Mouse (Mus musculus) lung, adult 2 months (tissue): ENCODE data around the gene Apoe. TPM values are rescaled to one million over a fixed set of nuclear protein-coding genes. Genes with fewer than 3 reads are reported as not detected.
A peak's percentile ranks its signal among the peaks of the same experiment; 100 is the strongest.

Experiments
- DNase-seq: peaks from one replicate; pipeline ENCODE4 v3.0.0; 2022
- H3K4me1 ChIP-seq: fragments of 200-500 bp; 2 replicates; pipeline ENCODE4 v1.6.1; 2011; ENCODE audit warnings: low read length; ENCODE audit not compliant: control insufficient read depth, insufficient read depth
- H3K4me3 ChIP-seq: fragments of 200-500 bp; replicated peaks from 2 replicates; pipeline ENCODE3; 2011; ENCODE audit warnings: low read depth, mild to moderate bottlenecking, control low read depth, low read length; ENCODE audit errors: extremely low read depth
- CTCF ChIP-seq: fragments of 200-500 bp; IDR thresholded peaks from 2 replicates; pipeline ENCODE4 v1.5.1; 2011; ENCODE audit warnings: mild to moderate bottlenecking, low read length, control low read depth; ENCODE audit not compliant: insufficient read depth
- POLR2A ChIP-seq: fragments of 200-500 bp; IDR thresholded peaks from 2 replicates; pipeline ENCODE4 v1.6.1; 2011; ENCODE audit warnings: low read depth, mild to moderate bottlenecking, control low read depth, low read length, borderline replicate concordance; ENCODE audit errors: extremely low read depth
- WGBS: fragments of 180-500 bp; shearing (Covaris S2); methylation state at CpG from one replicate; pipeline ENCODE4 v1.1.7; 2018; 5-methylcytosine and 5-hydroxymethylcytosine counted together
- polyA plus RNA-seq: library from polyadenylated mRNA; depleted of rRNA; stranded (reverse); fragments of >200 nt; gene quantifications from 2 replicates; pipeline ENCODE4 v1.2.3, GENCODE M21; 2012

Apoe gene
- polyA plus RNA-seq, 1 experiment, result 815 TPM

DNA sequence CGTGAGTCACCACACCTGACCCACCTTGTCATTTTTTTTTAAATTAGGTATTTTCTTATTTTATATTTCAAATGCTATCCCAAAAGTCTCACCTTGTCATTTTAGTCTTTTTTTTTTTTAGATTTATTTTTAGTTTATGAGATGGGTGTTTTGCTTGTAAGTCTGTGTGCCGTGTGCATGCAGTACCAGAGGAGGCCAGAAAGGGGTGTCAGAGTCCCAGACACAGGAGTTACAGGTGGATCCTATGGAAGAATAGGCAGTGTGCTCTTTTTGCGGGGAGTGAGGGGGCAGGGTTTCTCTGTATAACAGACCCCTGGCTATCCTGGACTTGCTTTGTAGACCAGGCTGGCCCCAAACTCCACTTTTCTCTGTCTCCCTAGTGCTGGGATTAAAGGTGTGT, 39.8 kb upstream of the Apoe start:
- peaks cover 6% of the 10 kb centered on the region for H3K4me1 ChIP-seq
- H3K4me3 ChIP-seq, result no peak overlapping the region
- DNase-seq, result no peak
- 83% methylated on average over 3 of the region's 3 CpGs for WGBS
- TF ChIP-seq POLR2A (no peak), CTCF (peak; percentile 44; the same call in 1 of the 2 replicates)

DNA sequence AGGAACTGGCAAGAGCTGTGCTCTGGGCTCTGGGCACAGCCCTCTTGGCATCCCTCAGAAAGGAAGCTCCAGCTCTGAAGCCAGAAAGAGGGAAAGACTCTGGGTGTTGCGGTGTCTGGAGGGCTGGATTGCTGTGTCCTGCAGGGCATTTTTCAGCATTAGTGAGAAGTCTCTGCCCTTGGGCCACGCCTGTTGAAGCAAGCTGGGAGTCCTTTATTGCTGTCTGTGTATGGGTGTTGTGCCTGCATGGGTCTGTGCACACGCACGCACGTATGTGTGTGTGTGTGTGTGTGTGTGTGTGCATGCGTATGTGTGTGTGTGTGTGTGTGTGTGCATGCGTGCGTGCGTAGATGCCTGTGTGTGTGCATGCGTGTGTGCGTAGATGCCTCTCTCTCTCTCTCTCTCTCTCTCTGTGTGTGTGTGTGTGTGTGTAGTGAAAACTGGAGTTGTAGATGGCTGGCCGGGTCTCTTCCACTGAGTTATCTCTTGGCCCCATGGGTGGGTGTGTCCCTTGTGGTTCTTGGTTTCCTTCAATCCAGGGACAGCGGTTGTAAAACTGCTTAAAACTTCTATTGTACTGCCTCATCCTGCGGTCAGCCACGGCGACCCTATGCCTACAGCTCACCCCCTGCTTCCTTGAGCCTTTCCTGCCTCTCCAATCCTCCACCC, 37.5 kb upstream of the Apoe start:
- H3K4me1 ChIP-seq, result peaks cover 3% of the 10 kb centered on the region; the same call in 1 of the 2 replicates
- no peak for DNase-seq
- no peak for TF ChIP-seq CTCF
- no peak for TF ChIP-seq POLR2A
- no peak overlapping the region for H3K4me3 ChIP-seq
- WGBS, result 65% methylated on average over 16 of the region's 16 CpGs

DNA sequence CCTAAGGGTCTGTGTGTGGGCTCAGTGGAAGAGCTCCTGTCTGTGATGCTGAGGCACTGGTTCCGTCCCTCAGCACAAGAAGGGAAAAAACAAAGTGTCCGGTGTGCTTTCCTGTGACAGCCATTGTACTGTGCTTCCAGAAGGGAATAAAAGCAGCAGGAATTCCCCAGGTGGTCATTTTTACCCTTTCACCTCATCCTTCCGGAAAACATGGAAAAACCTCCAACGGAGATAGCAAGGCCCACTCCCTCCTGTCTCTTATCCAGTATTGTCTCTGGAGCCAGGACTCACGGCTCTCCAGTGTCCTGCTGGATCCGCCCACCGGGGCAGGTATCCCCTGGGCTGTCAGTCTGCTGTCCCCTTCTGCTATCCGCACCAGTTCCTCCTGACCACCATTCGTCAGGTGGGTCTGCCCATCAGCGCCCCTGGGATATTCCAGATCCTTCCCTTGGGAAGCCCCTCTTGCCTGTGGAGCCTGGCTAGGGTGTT, 35.2 kb upstream of the Apoe start:
- DNase-seq, result no peak
- TF ChIP-seq POLR2A, result no peak
- no peak for TF ChIP-seq CTCF
- H3K4me1 ChIP-seq, result no peaks in the 10 kb centered on the region
- no peak overlapping the region for H3K4me3 ChIP-seq
- WGBS, result 78% methylated on average over 10 of the region's 10 CpGs

DNA sequence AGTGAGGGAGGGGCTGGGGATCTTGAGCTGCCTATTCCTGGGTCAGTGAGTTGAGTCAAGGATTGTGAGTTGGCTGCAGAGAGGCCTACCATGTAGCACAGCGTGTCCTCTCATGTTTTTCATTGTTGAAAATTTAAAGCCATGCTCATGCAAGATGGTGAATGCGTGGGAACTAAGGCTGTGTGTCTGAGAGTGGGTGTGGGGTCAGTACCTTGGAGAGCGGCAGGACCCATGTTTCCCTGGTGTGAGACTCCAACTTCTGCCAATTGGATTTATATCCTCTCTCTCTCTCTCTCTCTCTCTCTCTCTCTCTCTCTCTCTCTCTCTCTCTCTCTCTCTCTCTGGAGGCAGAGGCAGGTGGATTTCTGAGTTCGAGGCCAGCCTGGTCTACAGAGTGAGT, 27.6 kb upstream of the Apoe start:
- Histone ChIP-seq H3K4me1 (0 out of 2 replicates have a peak, but pooled peaks cover 2% of the 10 kb centered on the region), H3K4me3 (no peak overlapping the region)
- DNase-seq, result no peak
- 95% methylated on average over 4 of the region's 4 CpGs for WGBS
- TF ChIP-seq CTCF, result no peak
- TF ChIP-seq POLR2A, result no peak

DNA sequence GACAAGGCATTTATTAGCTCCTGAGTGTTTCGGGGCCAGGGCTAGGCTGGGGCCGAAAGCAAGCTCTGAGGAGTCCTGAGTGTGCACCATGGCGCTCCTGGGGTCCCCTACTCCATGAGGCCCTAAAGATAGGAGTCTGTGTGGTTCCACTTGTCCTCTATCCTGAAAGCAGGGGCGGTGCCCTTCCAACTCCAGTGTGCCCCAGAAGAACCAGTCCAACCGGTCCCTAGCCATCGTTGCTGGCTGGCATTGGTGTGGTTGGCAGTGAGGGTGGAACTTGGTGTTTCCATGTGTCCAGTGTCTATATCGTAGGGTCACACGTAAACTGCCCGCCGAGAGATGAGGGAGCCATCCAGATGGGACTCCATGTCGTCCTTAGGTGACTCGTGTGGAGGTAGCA, 25.2 kb upstream of the Apoe start:
- WGBS, result 67% methylated on average over 12 of the region's 12 CpGs
- DNase-seq, result peak; percentile 65
- TF ChIP-seq POLR2A, result no peak
- no peak for TF ChIP-seq CTCF

DNA sequence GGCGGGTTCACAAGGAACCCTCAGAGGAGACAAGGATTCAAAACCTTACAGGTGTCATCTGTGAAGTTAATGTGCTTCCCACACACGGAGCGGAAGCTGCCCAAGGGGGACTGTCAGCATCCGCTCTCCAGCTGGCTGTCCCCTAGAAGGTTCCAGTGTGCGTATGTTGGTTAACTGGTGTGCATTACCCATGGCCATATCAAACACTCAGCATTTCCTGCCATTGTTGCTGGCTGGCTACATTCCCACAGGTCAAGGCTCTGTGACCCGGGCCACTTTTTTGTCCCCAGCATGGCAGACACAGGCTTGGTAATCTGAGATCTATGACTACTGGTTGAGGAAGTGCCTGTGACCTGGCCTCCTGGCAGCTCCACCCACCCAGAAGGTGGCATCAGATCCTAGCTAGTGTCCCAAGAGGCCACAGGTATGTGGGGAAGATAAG, 23.8 kb upstream of the Apoe start:
- TF ChIP-seq POLR2A (no peak), CTCF (no peak)
- H3K4me3 ChIP-seq, result no peak overlapping the region
- 52% methylated on average over 6 of the region's 6 CpGs for WGBS
- DNase-seq, result no peak
- 0 out of 2 replicates have a peak, but pooled peaks cover 2% of the 10 kb centered on the region for H3K4me1 ChIP-seq

More for the DNA sequence above, 25.2 kb upstream of the Apoe start:
- 0 out of 2 replicates have a peak, but pooled peaks cover 2% of the 10 kb centered on the region for H3K4me1 ChIP-seq
- no peak overlapping the region for H3K4me3 ChIP-seq

DNA sequence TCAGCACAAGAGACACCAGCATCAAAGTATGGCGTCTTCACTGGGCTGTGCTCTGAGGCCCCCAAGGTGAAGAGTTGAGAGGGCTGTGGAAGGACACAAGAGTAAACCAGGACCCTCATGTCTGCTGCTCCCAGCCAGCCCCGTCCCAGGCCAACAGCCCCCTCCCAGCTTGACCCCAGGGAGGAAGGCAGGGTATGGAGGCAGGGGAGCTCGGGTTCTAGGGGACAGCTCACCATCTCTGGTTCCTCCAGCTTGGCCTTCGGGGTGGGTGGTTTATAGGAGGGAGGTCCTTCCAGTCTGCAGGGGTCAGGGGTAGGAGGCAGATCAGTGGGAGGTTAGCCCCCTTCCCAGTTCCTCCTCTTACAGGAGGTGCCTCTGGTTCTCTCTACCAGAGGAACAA, 20.2 kb upstream of the Apoe start:
- TF ChIP-seq POLR2A (no peak), CTCF (no peak)
- 88% methylated on average over 4 of the region's 4 CpGs for WGBS

DNA sequence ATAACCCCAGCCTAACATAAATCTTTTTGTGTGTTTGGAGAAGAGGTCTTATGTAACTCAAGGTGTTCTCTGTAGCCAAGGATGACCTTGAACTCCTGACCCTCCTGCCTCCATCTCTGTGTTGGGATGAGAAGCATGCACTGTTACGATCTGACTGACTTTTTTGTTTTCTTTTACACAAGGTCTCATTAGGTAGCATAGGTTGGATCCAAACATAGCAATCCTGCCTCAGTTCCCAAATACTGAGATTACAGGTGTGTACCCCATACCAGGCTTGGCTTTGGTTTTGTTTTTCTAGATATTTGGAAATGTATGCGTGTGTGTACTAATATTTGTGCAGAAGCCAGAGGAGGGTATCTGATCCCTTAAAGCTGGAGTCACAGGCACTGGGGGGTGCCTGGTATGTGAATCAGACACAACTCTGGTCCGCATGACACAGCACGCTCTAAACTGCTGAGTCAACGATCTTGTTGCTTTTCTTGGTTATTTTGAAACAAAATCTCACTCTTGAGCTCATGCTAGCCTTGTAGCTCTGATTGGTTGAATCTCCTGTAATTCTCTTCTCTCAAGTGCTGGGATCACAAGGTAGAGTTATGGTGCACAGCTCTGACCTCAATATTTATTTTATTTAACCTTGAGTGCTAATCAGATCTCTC, 19.4 kb upstream of the Apoe start:
- Histone ChIP-seq H3K4me3 (no peak overlapping the region), H3K4me1 (peaks cover 5% of the 10 kb centered on the region; the same call in 1 of the 2 replicates)
- TF ChIP-seq POLR2A (no peak), CTCF (no peak)
- WGBS, result 89% methylated on average over 5 of the region's 5 CpGs
- DNase-seq, result no peak

More for the DNA sequence above, 20.2 kb upstream of the Apoe start:
- Histone ChIP-seq H3K4me3 (no peak overlapping the region), H3K4me1 (peaks cover 5% of the 10 kb centered on the region; the same call in 1 of the 2 replicates)
- no peak for DNase-seq

DNA sequence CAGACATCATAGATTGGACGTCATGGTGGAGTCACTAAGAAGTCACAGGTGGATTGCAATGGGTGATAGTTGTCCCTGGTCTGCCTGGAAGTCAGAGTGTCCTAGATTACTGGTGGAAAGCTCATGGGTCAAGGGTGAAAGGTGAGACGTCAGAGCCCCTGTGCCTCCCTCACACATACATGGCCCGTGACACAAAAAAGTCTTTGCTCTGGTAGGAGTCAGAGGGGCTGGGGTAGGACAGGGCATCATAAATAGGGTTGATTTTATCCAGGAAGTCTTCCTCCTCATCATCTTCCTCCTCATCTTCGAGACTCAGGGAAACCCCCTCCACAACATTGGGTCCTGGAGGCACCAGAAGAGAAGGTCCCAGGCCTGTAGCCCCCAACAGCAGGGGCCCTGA, 18.4 kb upstream of the Apoe start:
- DNase-seq, result no peak
- no peak for TF ChIP-seq CTCF
- Histone ChIP-seq H3K4me1 (peaks cover 3% of the 10 kb centered on the region; the same call in 1 of the 2 replicates), H3K4me3 (no peak overlapping the region)
- WGBS, result 77% methylated on average over 4 of the region's 4 CpGs
